Mouse (Mus musculus) inflammation-experienced regulatory T-cells, adult 16 weeks (primary cell): ENCODE data around the gene Arr3. TPM values are rescaled to one million over a fixed set of nuclear protein-coding genes. Genes with fewer than 3 reads are reported as not detected.

Experiments
- polyA plus RNA-seq: library from polyadenylated mRNA; unstranded; fragments of 100-300 nt; shearing (Covaris generic); gene quantifications from one replicate; pipeline ENCODE4 v1.2.1, GENCODE M21; 2017

The Arr3 gene
- not detected for polyA plus RNA-seq

DNA sequence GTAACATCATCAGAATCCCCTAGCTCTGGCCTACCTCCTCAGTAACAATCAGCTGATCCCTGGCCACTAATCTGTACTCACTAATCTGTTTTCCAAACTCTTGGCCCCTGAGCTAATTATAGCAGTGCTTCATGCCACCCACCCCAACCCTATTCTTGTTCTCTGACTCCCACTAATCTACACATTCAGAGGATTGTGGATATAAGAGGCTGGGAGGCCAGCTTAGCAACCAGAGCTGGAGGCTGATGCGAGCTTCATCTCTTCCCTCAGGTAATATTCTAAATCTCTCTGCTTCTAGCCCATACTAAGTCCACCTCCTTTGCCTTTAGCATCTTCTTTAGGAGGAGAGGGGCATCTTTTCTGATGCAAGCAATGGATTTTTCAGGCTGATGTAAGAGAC is at the start of gene Arr3:
Arr3 (plus strand) TSS at position 184 of the 400 bp plus-strand sequence.

DNA sequence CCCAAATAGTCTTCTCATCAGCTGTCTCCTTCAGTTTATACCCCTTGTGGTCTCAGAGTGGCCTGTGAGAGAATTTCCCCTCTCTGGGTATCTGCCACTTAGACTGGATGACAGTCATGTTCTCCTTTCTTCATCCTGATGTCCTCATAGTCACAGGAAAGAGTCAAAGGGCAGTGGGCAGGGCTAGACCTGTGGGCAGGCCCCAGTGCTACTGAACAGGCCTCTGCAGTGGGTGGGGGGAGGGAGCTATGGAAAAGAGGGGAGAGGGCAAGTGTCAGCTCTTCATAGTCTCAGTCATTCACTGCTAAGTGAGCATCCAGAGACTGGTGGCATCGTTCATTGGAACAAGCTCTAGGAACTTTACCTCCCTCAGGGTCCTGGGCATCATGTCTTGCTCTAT is 33.3 kb upstream of the Arr3 start, which contains the start of gene Awat1:
Awat1 (plus strand) TSS at position 301 of the 400 bp plus-strand sequence.

GRCm38 (mm10) chrX:100594791-100595190 is 10.5 kb upstream of the Arr3 start, which contains the start of gene P2ry4:
Gene P2ry4, minus strand, starts transcription at chrX:100594869.

GRCm38 (mm10) chrX:100625546-100625801 is 20.2 kb downstream of the Arr3 start, which contains the start of gene Kif4:
Gene Kif4, plus strand, starts transcription at chrX:100625737.

GRCm38 (mm10) chrX:100625802-100626793 is 20.8 kb downstream of the Arr3 start, which contains the start of gene Pdzd11:
Gene Pdzd11, minus strand, starts transcription at chrX:100626568.

Other genes with a start within 250 kb of the Arr3 start
- gene Otud6a, start 176.5 kb upstream of the Arr3 start, polyA plus RNA-seq, result not detected
- 0.35 TPM for gene Awat2, start 162.8 kb upstream of the Arr3 start, polyA plus RNA-seq
- 40.1 TPM for gene Igbp1, start 111.2 kb upstream of the Arr3 start, polyA plus RNA-seq
- not detected for gene Dgat2l6, start 80.7 kb upstream of the Arr3 start, polyA plus RNA-seq
- not detected for gene Awat1, start 33.2 kb upstream of the Arr3 start, polyA plus RNA-seq
- not detected for gene P2ry4, start 10.6 kb upstream of the Arr3 start, polyA plus RNA-seq
- gene Kif4, start 20.2 kb downstream of the Arr3 start, polyA plus RNA-seq, result 3.0 TPM
- gene Pdzd11, start 21.1 kb downstream of the Arr3 start, polyA plus RNA-seq, result 49.1 TPM
- gene Gdpd2, start 124.4 kb downstream of the Arr3 start, polyA plus RNA-seq, result not detected
- 18.1 TPM for gene Dlg3, start 162.2 kb downstream of the Arr3 start, polyA plus RNA-seq